Mouse (Mus musculus) forebrain, embryonic 10.5 days (tissue): ENCODE results near the gene Lrp4. TPM values are rescaled to one million over a fixed set of nuclear protein-coding genes. Genes with fewer than 3 reads are reported as not detected.

Source experiments
- DNase-seq: peaks from one replicate; pipeline ENCODE4 v3.0.0-alpha.2; 2017; ENCODE audit warnings: low spot score; ENCODE audit errors: extremely low spot score
- H3K27ac ChIP-seq: fragments of 300-500 bp; sonication (generic); 2 replicates; pipeline ENCODE4 v1.5.1; 2016; ENCODE audit warnings: mild to moderate bottlenecking
- H3K27me3 ChIP-seq: fragments of 300-500 bp; sonication (generic); 2 replicates; pipeline ENCODE4 v1.6.1; 2016; ENCODE audit warnings: mild to moderate bottlenecking; ENCODE audit not compliant: poor library complexity, severe bottlenecking
- H3K36me3 ChIP-seq: fragments of 300-500 bp; sonication (generic); replicated peaks from 2 replicates; pipeline ENCODE4 v1.6.1; 2016; ENCODE audit warnings: mild to moderate bottlenecking, moderate library complexity
- H3K4me1 ChIP-seq: fragments of 300-500 bp; sonication (generic); 2 replicates; pipeline ENCODE4 v1.6.1; 2016
- H3K4me3 ChIP-seq: fragments of 300-500 bp; sonication (generic); 2 replicates; pipeline ENCODE4 v1.5.1; 2016; ENCODE audit warnings: mild to moderate bottlenecking, moderate library complexity
- H3K9me3 ChIP-seq: fragments of 300-500 bp; sonication (generic); 2 replicates; pipeline ENCODE4 v1.6.1; 2016; ENCODE audit warnings: mild to moderate bottlenecking, moderate library complexity
- WGBS: fragments of 180-500 bp; shearing (Covaris S2); methylation state at CpG from one replicate; pipeline ENCODE4 v1.1.7; 2016; 5-methylcytosine and 5-hydroxymethylcytosine counted together
- polyA plus RNA-seq: library from polyadenylated mRNA; unstranded; fragments of >200 nt; fragmentation: Nextera tagmentation; extraction: Ambion mirVana; gene quantifications from 2 replicates; pipeline ENCODE4 v1.2.1, GENCODE M21; 2016

Lrp4 gene
- 10.6 and 11.3 TPM in 2 replicates for polyA plus RNA-seq

GRCm38 (mm10) chr2:91457259-91457655, at the start of gene Lrp4:
Lrp4 (plus strand) TSS chr2:91457511.
- peaks cover 5% of the 10 kb centered on the region; the same call in 1 of the 2 replicates for H3K9me3 ChIP-seq
- H3K27me3 ChIP-seq: peaks cover 16% of the 10 kb centered on the region
- H3K4me3 ChIP-seq: peak within 1 kb of the TSS; percentile 85
- peaks cover 75% of the 10 kb centered on the region for H3K4me1 ChIP-seq
- H3K36me3 ChIP-seq: peaks cover 12% of the 10 kb centered on the region
- H3K27ac ChIP-seq: peak within 1 kb of the TSS; percentile 97
- WGBS: 0% methylated on average over 32 of the region's 36 CpGs
- peak; percentile 71 for DNase-seq

- peaks cover 23% of the 10 kb centered on the region; the same call in 1 of the 2 replicates for H3K27me3 ChIP-seq
- no peaks in the 10 kb centered on the region for H3K9me3 ChIP-seq
- H3K36me3 ChIP-seq: peaks cover 6% of the 10 kb centered on the region
- peaks cover 21% of the 10 kb centered on the region for H3K4me1 ChIP-seq
- DNase-seq: no peak
- H3K27ac ChIP-seq: no peak overlapping the region
- 88% methylated on average over 2 of the region's 2 CpGs for WGBS
- H3K4me3 ChIP-seq: no peak overlapping the region
Measured at GRCm38 (mm10) chr2:91408031-91408430, 49.3 kb upstream of the Lrp4 start.

- peaks cover 4% of the 10 kb centered on the region for H3K36me3 ChIP-seq
- peaks cover 3% of the 10 kb centered on the region; the same call in 1 of the 2 replicates for H3K27me3 ChIP-seq
- no peak for DNase-seq
- H3K4me3 ChIP-seq: no peak overlapping the region
- H3K27ac ChIP-seq: no peak overlapping the region
- peaks cover 18% of the 10 kb centered on the region for H3K4me1 ChIP-seq
- 79% methylated on average over 2 of the region's 2 CpGs for WGBS
- no peaks in the 10 kb centered on the region for H3K9me3 ChIP-seq
Measured at GRCm38 (mm10) chr2:91411473-91411872, 45.8 kb upstream of the Lrp4 start.

GRCm38 (mm10) chr2:91412361-91412760, 45.0 kb upstream of the Lrp4 start:
- H3K4me1 ChIP-seq: peaks cover 18% of the 10 kb centered on the region
- DNase-seq: no peak
- H3K27ac ChIP-seq: 0 out of 2 replicates have a peak overlapping the region, but pooled peaks have one; percentile 30
- WGBS: 61% methylated on average over 5 of the region's 5 CpGs
- H3K36me3 ChIP-seq: no peaks in the 10 kb centered on the region
- H3K27me3 ChIP-seq: peaks cover 3% of the 10 kb centered on the region; the same call in 1 of the 2 replicates
- no peak overlapping the region for H3K4me3 ChIP-seq
- no peaks in the 10 kb centered on the region for H3K9me3 ChIP-seq

GRCm38 (mm10) chr2:91413811-91414210, 43.5 kb upstream of the Lrp4 start:
- H3K4me1 ChIP-seq: peaks cover 21% of the 10 kb centered on the region
- no peak overlapping the region for H3K4me3 ChIP-seq
- H3K36me3 ChIP-seq: no peaks in the 10 kb centered on the region
- DNase-seq: no peak
- 83% methylated on average over 1 of the region's 1 CpGs for WGBS
- 0 out of 2 replicates have a peak, but pooled peaks cover 3% of the 10 kb centered on the region for H3K27me3 ChIP-seq
- no peaks in the 10 kb centered on the region for H3K9me3 ChIP-seq
- H3K27ac ChIP-seq: no peak overlapping the region

- no peak for DNase-seq
- 72% methylated on average over 5 of the region's 5 CpGs for WGBS
- Histone ChIP-seq H3K4me1 (peaks cover 32% of the 10 kb centered on the region), H3K27ac (no peak overlapping the region), H3K36me3 (peaks cover 31% of the 10 kb centered on the region), H3K27me3 (no peaks in the 10 kb centered on the region), H3K4me3 (no peak overlapping the region), H3K9me3 (peaks cover 6% of the 10 kb centered on the region; the same call in 1 of the 2 replicates)
Measured at GRCm38 (mm10) chr2:91421641-91422040, 35.7 kb upstream of the Lrp4 start.

- DNase-seq: no peak
- H3K4me3 ChIP-seq: no peak overlapping the region
- 87% methylated on average over 7 of the region's 7 CpGs for WGBS
Measured at GRCm38 (mm10) chr2:91424061-91424720, 33.1 kb upstream of the Lrp4 start.

GRCm38 (mm10) chr2:91426321-91426720, 31.0 kb upstream of the Lrp4 start:
- Histone ChIP-seq H3K27ac (peak overlapping the region; percentile 70), H3K4me3 (no peak overlapping the region)
- WGBS: 89% methylated on average over 1 of the region's 1 CpGs

More at GRCm38 (mm10) chr2:91424061-91424720, 33.1 kb upstream of the Lrp4 start:
- H3K36me3 ChIP-seq: peaks cover 31% of the 10 kb centered on the region
- H3K27ac ChIP-seq: no peak overlapping the region
- peaks cover 42% of the 10 kb centered on the region for H3K4me1 ChIP-seq
- H3K9me3 ChIP-seq: peaks cover 6% of the 10 kb centered on the region; the same call in 1 of the 2 replicates
- H3K27me3 ChIP-seq: no peaks in the 10 kb centered on the region

GRCm38 (mm10) chr2:91429146-91429545, 28.2 kb upstream of the Lrp4 start:
- H3K4me3 ChIP-seq: no peak overlapping the region
- peaks cover 56% of the 10 kb centered on the region for H3K4me1 ChIP-seq
- DNase-seq: no peak
- 84% methylated on average over 3 of the region's 3 CpGs for WGBS
- H3K9me3 ChIP-seq: no peaks in the 10 kb centered on the region
- peaks cover 3% of the 10 kb centered on the region; the same call in 1 of the 2 replicates for H3K36me3 ChIP-seq
- 0 out of 2 replicates have a peak, but pooled peaks cover 4% of the 10 kb centered on the region for H3K27me3 ChIP-seq
- peak overlapping the region; percentile 78; the same call in 1 of the 2 replicates for H3K27ac ChIP-seq

More at GRCm38 (mm10) chr2:91426321-91426720, 31.0 kb upstream of the Lrp4 start:
- H3K27me3 ChIP-seq: no peaks in the 10 kb centered on the region
- H3K36me3 ChIP-seq: peaks cover 12% of the 10 kb centered on the region
- peaks cover 4% of the 10 kb centered on the region; the same call in 1 of the 2 replicates for H3K9me3 ChIP-seq
- no peak for DNase-seq
- peaks cover 63% of the 10 kb centered on the region for H3K4me1 ChIP-seq

GRCm38 (mm10) chr2:91429915-91430599, 27.3 kb upstream of the Lrp4 start:
- Histone ChIP-seq H3K36me3 (peaks cover 2% of the 10 kb centered on the region; the same call in 1 of the 2 replicates), H3K4me1 (peaks cover 49% of the 10 kb centered on the region), H3K9me3 (no peaks in the 10 kb centered on the region), H3K27me3 (0 out of 2 replicates have a peak, but pooled peaks cover 7% of the 10 kb centered on the region), H3K4me3 (0 out of 2 replicates have a peak overlapping the region, but pooled peaks have one; percentile 1), H3K27ac (peak overlapping the region; percentile 78)
- WGBS: 27% methylated on average over 9 of the region's 9 CpGs
- DNase-seq: no peak

- no peaks in the 10 kb centered on the region for H3K9me3 ChIP-seq
- peak overlapping the region; percentile 78 for H3K27ac ChIP-seq
- DNase-seq: peak; percentile 37
- 0 out of 2 replicates have a peak overlapping the region, but pooled peaks have one; percentile 1 for H3K4me3 ChIP-seq
- H3K4me1 ChIP-seq: peaks cover 48% of the 10 kb centered on the region
- peaks cover 2% of the 10 kb centered on the region; the same call in 1 of the 2 replicates for H3K36me3 ChIP-seq
- WGBS: 38% methylated on average over 6 of the region's 6 CpGs
- H3K27me3 ChIP-seq: 0 out of 2 replicates have a peak, but pooled peaks cover 7% of the 10 kb centered on the region
Measured at GRCm38 (mm10) chr2:91430600-91430919, 26.8 kb upstream of the Lrp4 start.

GRCm38 (mm10) chr2:91436713-91437112, 20.6 kb upstream of the Lrp4 start:
- no peaks in the 10 kb centered on the region for H3K9me3 ChIP-seq
- peaks cover 9% of the 10 kb centered on the region; the same call in 1 of the 2 replicates for H3K36me3 ChIP-seq
- no peak for DNase-seq
- H3K27ac ChIP-seq: peak overlapping the region; percentile 73
- 0 out of 2 replicates have a peak, but pooled peaks cover 7% of the 10 kb centered on the region for H3K27me3 ChIP-seq
- H3K4me3 ChIP-seq: no peak overlapping the region
- peaks cover 36% of the 10 kb centered on the region for H3K4me1 ChIP-seq
- WGBS: 74% methylated on average over 8 of the region's 8 CpGs
